Mouse (Mus musculus) hindbrain, embryonic 15.5 days (tissue): ENCODE measurements around the gene Hivep3. TPM values are rescaled to one million over a fixed set of nuclear protein-coding genes. Genes with fewer than 3 reads are reported as not detected.

Experiments used
- ATAC-seq: fragments of 200-750 bp; cut with Nextera tagmentation; 2 replicates; pipeline ENCODE4 v1.8.0; 2017; ENCODE audit warnings: low read depth, moderate number of reproducible peaks, moderate TSS enrichment; ENCODE audit not compliant: low FRiP score
- H3K27ac ChIP-seq: fragments of 300-500 bp; sonication (generic); replicated peaks from 2 replicates; pipeline ENCODE4 v1.5.1; 2015; ENCODE audit warnings: mild to moderate bottlenecking, inconsistent platforms
- H3K27me3 ChIP-seq: fragments of 300-500 bp; sonication (generic); 2 replicates; pipeline ENCODE4 v1.6.1; 2015; ENCODE audit warnings: control low read depth, inconsistent platforms
- H3K36me3 ChIP-seq: fragments of 300-500 bp; sonication (generic); 2 replicates; pipeline ENCODE4 v1.6.1; 2015; ENCODE audit warnings: control low read depth, inconsistent platforms
- H3K4me1 ChIP-seq: fragments of 300-500 bp; sonication (generic); replicated peaks from 2 replicates; pipeline ENCODE4 v1.6.1; 2015; ENCODE audit warnings: control low read depth, inconsistent platforms
- H3K4me2 ChIP-seq: fragments of 300-500 bp; sonication (generic); 2 replicates; pipeline ENCODE4 v1.6.1; 2015; ENCODE audit warnings: moderate library complexity, mild to moderate bottlenecking, inconsistent platforms
- H3K4me3 ChIP-seq: fragments of 300-500 bp; sonication (generic); 2 replicates; pipeline ENCODE4 v1.5.1; 2015; ENCODE audit warnings: mild to moderate bottlenecking, inconsistent platforms
- H3K9ac ChIP-seq: fragments of 300-500 bp; sonication (generic); 2 replicates; pipeline ENCODE4 v1.6.1; 2015; ENCODE audit warnings: inconsistent platforms
- H3K9me3 ChIP-seq: fragments of 300-500 bp; sonication (generic); 2 replicates; pipeline ENCODE4 v1.6.1; 2016; ENCODE audit warnings: control low read depth, inconsistent platforms
- WGBS: fragments of 180-500 bp; shearing (Covaris S2); methylation state at CpG from one replicate; pipeline ENCODE4 v1.1.7; 2015; 5-methylcytosine and 5-hydroxymethylcytosine counted together
- polyA plus RNA-seq: library from polyadenylated mRNA; unstranded; fragments of >200 nt; fragmentation: Nextera tagmentation; extraction: Ambion mirVana; gene quantifications from 2 replicates; pipeline ENCODE4 v1.2.1, GENCODE M21; 2015

Gene Hivep3
- polyA plus RNA-seq, 1 experiment from 2014 or later: 16.5 TPM

DNA sequence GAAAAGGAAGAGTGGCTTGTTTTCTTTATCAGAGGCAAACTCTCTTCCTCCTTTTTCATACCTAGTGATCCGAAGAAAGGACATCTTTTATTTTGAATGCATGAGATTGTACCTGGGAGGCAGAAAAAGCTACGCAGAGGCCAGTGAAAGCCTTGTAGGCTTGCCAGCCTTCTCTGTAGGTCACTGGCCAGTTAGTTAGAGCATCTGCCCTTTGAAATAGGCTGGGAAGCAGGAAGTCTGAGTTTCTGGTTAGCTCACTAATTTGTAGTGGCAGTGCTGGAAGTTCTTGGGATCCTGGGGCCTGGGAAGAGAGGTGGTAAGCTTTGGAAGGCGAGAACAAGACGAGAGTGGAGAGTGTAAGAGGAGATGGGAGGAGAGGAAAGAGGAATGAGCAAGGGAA, 95.4 kb downstream of the Hivep3 start:
- Histone ChIP-seq H3K27ac (no peak overlapping the region), H3K9ac (no peak overlapping the region), H3K4me3 (no peak overlapping the region), H3K36me3 (no peaks in the 10 kb centered on the region), H3K9me3 (no peaks in the 10 kb centered on the region), H3K27me3 (no peaks in the 10 kb centered on the region), H3K4me1 (no peaks in the 10 kb centered on the region), H3K4me2 (no peak overlapping the region)
- no peak for ATAC-seq
- WGBS: 91% methylated on average over 4 of the region's 4 CpGs

DNA sequence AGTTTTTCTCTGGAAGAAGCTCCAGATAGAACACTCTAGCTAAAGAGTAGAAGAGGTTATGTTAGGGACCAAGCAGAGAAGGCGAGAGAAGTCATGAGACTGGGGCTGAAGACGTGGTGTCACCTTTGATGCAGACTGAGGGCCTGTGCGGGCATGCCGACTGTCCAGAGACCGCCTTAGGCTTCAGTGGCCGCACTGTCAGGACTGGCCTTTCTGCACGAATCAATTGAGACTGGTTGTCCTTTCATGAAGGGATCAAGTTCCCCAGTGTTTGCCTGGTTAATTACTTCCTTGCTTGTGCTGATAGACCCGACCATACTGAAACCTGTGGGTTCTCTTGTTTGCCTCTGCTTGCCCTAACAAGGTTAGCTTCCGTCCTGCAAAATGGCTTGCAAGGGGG, 99.7 kb downstream of the Hivep3 start:
- no peaks in the 10 kb centered on the region; the same call in 1 of the 2 replicates for H3K4me1 ChIP-seq
- no peak overlapping the region for H3K9ac ChIP-seq
- no peaks in the 10 kb centered on the region for H3K9me3 ChIP-seq
- H3K4me2 ChIP-seq: no peak overlapping the region
- H3K27ac ChIP-seq: no peak overlapping the region
- ATAC-seq: no peak
- no peak overlapping the region for H3K4me3 ChIP-seq
- WGBS: 78% methylated on average over 9 of the region's 9 CpGs
- H3K36me3 ChIP-seq: no peaks in the 10 kb centered on the region
- H3K27me3 ChIP-seq: no peaks in the 10 kb centered on the region

DNA sequence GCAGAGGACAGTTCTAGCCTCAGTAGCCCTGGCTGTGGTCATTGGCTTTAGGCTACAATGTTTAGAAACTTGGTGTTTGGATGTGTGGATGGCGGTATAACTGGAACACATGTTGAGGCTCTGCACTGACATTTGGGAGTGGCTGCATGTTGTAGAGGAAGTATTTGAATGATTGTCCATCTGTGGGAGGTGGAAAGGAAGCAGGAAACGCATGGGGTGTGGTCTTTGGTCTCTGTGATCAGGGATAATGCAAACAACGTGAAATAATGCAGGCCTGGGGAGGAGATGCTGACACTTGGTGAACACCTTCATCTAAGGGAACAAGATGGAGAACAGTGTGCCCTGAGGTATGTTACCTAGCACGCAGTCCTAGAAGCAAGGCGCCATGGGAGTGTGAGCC, 100.3 kb downstream of the Hivep3 start:
- Histone ChIP-seq H3K4me2 (no peak overlapping the region), H3K9ac (no peak overlapping the region), H3K4me1 (no peaks in the 10 kb centered on the region; the same call in 1 of the 2 replicates), H3K27me3 (no peaks in the 10 kb centered on the region), H3K4me3 (no peak overlapping the region), H3K36me3 (no peaks in the 10 kb centered on the region), H3K9me3 (no peaks in the 10 kb centered on the region), H3K27ac (no peak overlapping the region)
- no peak for ATAC-seq
- 84% methylated on average over 5 of the region's 5 CpGs for WGBS

DNA sequence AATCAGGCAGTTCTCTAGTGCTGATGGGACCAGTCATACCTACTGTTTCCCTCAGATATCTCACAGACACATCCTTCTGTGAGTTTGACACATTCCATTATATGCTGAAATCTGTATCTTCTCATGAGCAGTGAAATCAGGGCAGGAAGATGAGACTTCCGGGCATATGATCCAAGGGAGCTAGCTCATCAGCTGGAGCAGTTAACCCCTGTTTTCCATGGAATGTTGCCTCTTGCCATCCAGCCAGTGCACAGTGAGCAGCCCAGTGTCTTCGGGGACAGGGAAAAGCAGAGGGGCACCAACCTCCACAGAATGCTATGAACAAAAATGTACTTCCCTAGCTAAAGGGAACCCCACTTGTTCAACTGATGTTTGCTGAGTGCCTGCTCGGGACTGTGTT, 102.6 kb downstream of the Hivep3 start:
- H3K36me3 ChIP-seq: no peaks in the 10 kb centered on the region

DNA sequence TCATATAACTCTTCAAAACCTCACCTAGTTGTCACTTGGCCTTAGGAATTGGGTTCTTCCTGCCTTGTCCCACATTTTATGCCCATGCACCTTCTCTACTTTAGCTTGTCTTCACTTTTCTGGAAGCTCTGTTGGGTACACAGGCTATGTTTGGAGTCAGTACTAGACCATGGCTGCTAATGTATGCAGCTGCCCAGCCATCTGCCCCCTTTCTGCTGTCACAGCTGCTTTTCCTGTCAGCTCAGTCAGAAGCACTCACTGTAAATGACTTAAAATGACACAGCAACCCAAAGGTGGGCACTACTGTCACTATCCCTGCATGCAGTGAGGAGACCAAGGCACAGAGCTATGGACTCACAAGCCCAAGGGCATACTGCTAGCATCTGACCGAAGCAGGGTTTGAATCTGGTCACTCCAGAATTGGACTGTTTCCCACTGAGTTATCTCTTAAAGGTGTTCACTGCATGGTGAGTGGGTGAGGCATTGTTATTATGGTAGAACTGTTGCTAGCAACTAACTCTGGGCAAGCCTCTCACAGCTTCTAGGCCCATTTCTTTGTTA, 104.0 kb downstream of the Hivep3 start:
- 82% methylated on average over 1 of the region's 1 CpGs for WGBS
- no peak overlapping the region for H3K4me2 ChIP-seq
- no peak overlapping the region for H3K27ac ChIP-seq
- ATAC-seq: no peak
- no peaks in the 10 kb centered on the region; the same call in 1 of the 2 replicates for H3K4me1 ChIP-seq
- H3K9ac ChIP-seq: no peak overlapping the region
- no peaks in the 10 kb centered on the region for H3K9me3 ChIP-seq
- H3K36me3 ChIP-seq: no peaks in the 10 kb centered on the region
- no peaks in the 10 kb centered on the region for H3K27me3 ChIP-seq
- no peak overlapping the region for H3K4me3 ChIP-seq

More for the DNA sequence above, 102.6 kb downstream of the Hivep3 start:
- Histone ChIP-seq H3K27ac (no peak overlapping the region), H3K27me3 (no peaks in the 10 kb centered on the region), H3K4me2 (no peak overlapping the region), H3K9ac (no peak overlapping the region), H3K9me3 (no peaks in the 10 kb centered on the region), H3K4me1 (no peaks in the 10 kb centered on the region; the same call in 1 of the 2 replicates), H3K4me3 (no peak overlapping the region)
- ATAC-seq: no peak
- WGBS: 84% methylated on average over 3 of the region's 3 CpGs

DNA sequence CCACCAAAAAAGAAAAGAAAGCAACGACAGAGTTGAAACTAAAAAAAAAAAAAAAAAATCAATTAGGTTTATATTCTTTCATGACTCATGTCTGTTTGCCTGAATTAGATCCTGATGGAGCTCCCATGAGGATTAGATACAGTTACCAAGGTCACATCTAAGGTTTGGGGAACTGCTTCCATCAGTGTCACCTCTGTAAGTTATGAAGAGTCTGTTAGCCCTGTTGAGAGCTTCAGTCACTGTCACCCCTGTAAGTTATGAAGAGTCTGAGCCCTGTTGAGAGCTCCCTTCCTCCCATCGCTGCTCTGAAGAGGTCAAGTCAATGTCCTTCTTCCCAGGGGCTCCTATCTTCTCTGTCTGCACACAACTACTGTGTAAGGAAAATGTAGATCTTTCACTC, 104.7 kb downstream of the Hivep3 start:
- 85% methylated on average over 2 of the region's 2 CpGs for WGBS
- no peaks in the 10 kb centered on the region for H3K27me3 ChIP-seq
- H3K4me3 ChIP-seq: no peak overlapping the region
- no peak overlapping the region for H3K9ac ChIP-seq
- no peaks in the 10 kb centered on the region for H3K36me3 ChIP-seq
- no peaks in the 10 kb centered on the region; the same call in 1 of the 2 replicates for H3K4me1 ChIP-seq
- no peak overlapping the region for H3K4me2 ChIP-seq
- ATAC-seq: no peak
- H3K27ac ChIP-seq: no peak overlapping the region
- H3K9me3 ChIP-seq: no peaks in the 10 kb centered on the region

DNA sequence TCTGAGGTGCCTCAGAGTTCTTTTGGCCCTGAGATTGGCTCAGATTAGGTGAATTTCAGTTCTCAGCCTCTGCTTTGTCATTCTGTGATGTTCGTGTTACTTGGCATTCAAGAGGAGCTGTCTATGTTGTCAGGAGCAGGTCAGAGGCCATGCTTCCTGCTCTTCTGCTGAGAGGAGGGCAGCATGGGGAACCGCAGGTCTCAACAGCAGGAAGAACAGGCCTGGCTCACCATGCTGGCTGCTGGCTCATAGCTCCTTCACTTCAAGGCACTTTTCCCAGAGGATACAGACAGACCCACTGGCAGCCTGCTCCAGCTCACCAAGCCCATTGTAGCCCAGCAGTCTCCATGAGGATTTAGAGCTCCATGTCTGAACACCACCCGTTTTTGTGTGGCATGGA, 109.7 kb downstream of the Hivep3 start:
- WGBS: 70% methylated on average over 3 of the region's 3 CpGs
- no peak overlapping the region for H3K27ac ChIP-seq
- H3K9me3 ChIP-seq: no peaks in the 10 kb centered on the region
- H3K4me1 ChIP-seq: no peaks in the 10 kb centered on the region
- H3K9ac ChIP-seq: no peak overlapping the region
- no peaks in the 10 kb centered on the region for H3K36me3 ChIP-seq
- H3K4me2 ChIP-seq: no peak overlapping the region
- H3K27me3 ChIP-seq: no peaks in the 10 kb centered on the region
- ATAC-seq: no peak
- H3K4me3 ChIP-seq: no peak overlapping the region

DNA sequence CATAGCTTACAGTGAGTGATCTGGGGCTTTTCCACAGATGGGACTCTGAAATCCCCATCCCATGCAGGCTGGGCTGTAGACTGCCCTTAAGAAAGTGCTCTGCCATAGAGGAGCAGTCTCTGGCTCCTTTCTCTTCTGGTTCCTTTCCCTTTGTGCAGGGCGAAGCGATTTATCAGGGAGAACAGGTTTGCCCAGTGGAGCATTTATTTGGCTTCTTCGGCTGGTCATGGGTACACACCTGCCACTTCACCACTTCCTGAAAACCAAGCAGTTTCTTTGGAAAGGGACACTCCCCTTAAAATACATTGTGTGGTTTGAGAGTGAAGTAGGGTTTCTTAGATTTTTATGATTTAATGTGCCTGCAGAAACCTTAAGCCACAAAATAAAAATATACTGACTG, 110.7 kb downstream of the Hivep3 start:
- WGBS: 85% methylated on average over 3 of the region's 3 CpGs

DNA sequence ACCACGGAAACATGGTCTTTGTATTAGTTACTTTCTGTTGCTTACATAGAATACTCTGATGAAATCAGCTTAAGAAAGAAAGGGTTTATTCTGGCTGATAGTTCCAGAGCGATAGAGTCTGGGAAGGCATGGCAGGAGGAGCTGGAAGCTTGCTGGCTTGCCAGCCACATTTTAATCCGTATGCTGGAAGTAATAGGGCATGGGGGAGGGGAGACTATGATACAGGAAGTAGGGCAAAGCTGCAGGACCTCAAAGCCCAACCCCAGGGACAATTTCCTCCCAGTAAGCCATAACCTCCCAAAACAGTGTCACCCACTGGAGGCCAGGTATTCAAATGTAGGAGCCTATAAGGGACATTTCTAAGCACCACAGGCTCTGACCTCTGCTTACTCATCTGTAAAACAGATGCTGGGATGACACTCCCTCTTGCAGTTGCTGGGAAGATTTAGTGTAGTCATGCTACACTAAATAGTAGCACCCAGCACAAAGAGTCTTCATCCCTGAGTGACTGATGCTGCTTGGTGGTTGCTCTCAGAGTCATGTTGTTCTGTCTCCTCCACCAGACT, 112.1 kb downstream of the Hivep3 start:
- H3K9ac ChIP-seq: no peak overlapping the region
- H3K36me3 ChIP-seq: no peaks in the 10 kb centered on the region
- H3K4me3 ChIP-seq: no peak overlapping the region
- H3K27ac ChIP-seq: no peak overlapping the region
- H3K27me3 ChIP-seq: no peaks in the 10 kb centered on the region
- ATAC-seq: no peak
- no peaks in the 10 kb centered on the region for H3K4me1 ChIP-seq
- H3K4me2 ChIP-seq: no peak overlapping the region
- 64% methylated on average over 3 of the region's 3 CpGs for WGBS
- no peaks in the 10 kb centered on the region for H3K9me3 ChIP-seq

More for the DNA sequence above, 110.7 kb downstream of the Hivep3 start:
- ATAC-seq: no peak
- no peaks in the 10 kb centered on the region for H3K9me3 ChIP-seq
- no peak overlapping the region for H3K27ac ChIP-seq
- H3K4me2 ChIP-seq: no peak overlapping the region
- H3K27me3 ChIP-seq: no peaks in the 10 kb centered on the region
- H3K36me3 ChIP-seq: no peaks in the 10 kb centered on the region
- no peaks in the 10 kb centered on the region for H3K4me1 ChIP-seq
- H3K4me3 ChIP-seq: no peak overlapping the region
- H3K9ac ChIP-seq: no peak overlapping the region

DNA sequence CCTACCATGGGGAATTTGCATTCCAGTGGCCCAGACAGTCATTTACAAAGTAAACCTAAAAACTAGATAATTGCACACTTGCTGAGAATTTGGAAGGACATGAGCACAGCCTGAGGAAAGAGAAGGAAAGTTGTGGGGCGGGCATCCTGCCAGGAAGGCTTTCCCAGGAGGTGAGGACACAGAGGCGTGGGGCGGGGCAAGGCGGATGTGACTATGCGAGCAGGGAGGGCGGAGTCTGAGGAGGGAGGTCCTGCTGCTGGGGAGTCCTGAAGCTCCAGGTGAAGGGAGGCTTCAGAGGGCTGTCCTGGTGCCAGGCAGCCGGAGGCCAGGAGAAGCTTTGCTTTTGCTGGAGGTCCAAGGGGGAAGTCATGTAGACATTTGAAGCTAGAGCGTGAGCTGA, 118.9 kb downstream of the Hivep3 start:
- H3K36me3 ChIP-seq: no peaks in the 10 kb centered on the region
- H3K4me3 ChIP-seq: no peak overlapping the region
- no peak overlapping the region for H3K4me2 ChIP-seq
- H3K9me3 ChIP-seq: no peaks in the 10 kb centered on the region
- no peaks in the 10 kb centered on the region for H3K27me3 ChIP-seq
- ATAC-seq: no peak
- WGBS: 80% methylated on average over 8 of the region's 8 CpGs
- H3K27ac ChIP-seq: no peak overlapping the region
- no peak overlapping the region for H3K9ac ChIP-seq
- H3K4me1 ChIP-seq: peaks cover 8% of the 10 kb centered on the region

DNA sequence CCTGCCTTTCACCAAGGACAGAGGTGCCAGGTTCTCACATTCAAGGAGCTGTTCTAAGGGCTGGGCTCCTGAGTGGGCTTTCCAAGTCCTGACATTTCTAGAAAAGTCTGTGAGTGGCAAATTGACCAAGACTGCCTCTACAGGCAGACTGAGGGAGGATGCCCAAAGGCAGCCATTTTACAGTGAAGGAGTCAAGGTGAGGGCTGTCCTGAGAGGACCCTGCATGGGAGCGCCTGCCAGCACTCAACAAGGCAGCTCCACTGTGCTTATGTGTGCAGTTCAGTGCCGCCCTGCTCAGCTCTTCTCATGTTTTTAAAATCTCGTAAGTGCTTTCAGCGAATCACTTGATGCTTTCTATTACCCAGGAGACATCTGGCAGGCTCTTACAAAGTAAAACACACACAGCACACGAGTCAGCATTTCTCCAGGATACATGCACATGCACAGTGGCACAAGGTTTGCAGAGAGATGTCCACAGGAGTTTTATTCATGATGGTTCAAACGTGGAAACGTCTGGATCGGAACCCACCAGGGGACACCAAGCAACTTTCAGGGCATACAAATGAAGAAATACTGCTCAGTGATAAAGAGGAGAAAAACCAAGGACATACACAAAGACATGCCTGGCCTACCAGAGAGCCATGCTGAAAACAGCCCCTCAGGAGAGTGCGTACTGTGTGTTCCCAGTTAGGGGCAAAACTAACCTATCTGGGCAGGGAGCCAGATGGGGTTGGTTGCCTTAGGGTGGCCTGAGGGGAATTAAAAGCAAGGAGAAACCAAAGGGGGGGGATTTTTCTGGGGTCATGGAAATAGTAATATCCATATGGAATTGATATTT, 120.9 kb downstream of the Hivep3 start:
- WGBS: 61% methylated on average over 9 of the region's 9 CpGs
- Histone ChIP-seq H3K9ac (no peak overlapping the region), H3K36me3 (no peaks in the 10 kb centered on the region), H3K4me3 (no peak overlapping the region), H3K27me3 (no peaks in the 10 kb centered on the region), H3K4me1 (peaks cover 8% of the 10 kb centered on the region), H3K27ac (peak overlapping the region; percentile 45; the same call in 1 of the 2 replicates), H3K4me2 (no peak overlapping the region), H3K9me3 (no peaks in the 10 kb centered on the region)
- ATAC-seq: peak; percentile 69; the same call in 1 of the 2 replicates

DNA sequence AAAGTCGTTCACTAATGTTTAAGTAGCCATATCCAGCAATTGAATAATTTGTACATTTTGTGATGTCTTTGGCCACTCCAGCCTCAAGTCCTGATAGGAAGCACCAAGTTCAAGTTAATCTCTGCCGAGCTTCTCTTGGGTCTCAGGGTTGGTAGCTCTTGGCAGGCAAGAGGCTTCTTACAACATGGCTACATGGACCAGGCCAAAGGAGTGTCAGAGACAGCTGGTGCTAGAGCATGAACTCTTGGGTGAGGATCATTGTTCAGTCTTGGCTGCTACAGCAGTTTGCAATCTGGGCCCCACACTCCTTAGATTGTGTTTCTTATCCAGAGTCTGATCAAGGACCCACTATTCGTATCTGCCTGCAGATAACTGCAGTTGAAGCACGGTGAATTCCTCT, 125.9 kb downstream of the Hivep3 start:
- H3K9ac ChIP-seq: no peak overlapping the region
- no peak overlapping the region for H3K27ac ChIP-seq
- 76% methylated on average over 4 of the region's 4 CpGs for WGBS
- no peaks in the 10 kb centered on the region for H3K27me3 ChIP-seq
- H3K4me3 ChIP-seq: no peak overlapping the region
- H3K4me1 ChIP-seq: peaks cover 11% of the 10 kb centered on the region
- no peak for ATAC-seq
- H3K9me3 ChIP-seq: no peaks in the 10 kb centered on the region
- no peaks in the 10 kb centered on the region for H3K36me3 ChIP-seq
- no peak overlapping the region for H3K4me2 ChIP-seq
